Mouse (Mus musculus) small intestine, adult 2 months (tissue): ENCODE measurements around the gene Piezo1. TPM values are rescaled to one million over a fixed set of nuclear protein-coding genes. Genes with fewer than 3 reads are reported as not detected.
A peak's percentile ranks its signal among the peaks of the same experiment; 100 is the strongest.
"Not testable (repeated sequence)": the region's sequence is repeated elsewhere in the genome, so short reads cannot be mapped to it uniquely, and the experiment has no call there.

Experiments
- H3K27ac ChIP-seq: fragments of 200-500 bp; 2 replicates; pipeline ENCODE4 v1.5.1; 2012; ENCODE audit warnings: low read depth, low read length, control low read depth, inconsistent platforms; ENCODE audit not compliant: insufficient read depth
- H3K27me3 ChIP-seq: fragments of 200-500 bp; 2 replicates; pipeline ENCODE4 v1.6.1; 2012; ENCODE audit warnings: mild to moderate bottlenecking, moderate library complexity, low read length, inconsistent platforms; ENCODE audit not compliant: control insufficient read depth, insufficient read depth
- H3K36me3 ChIP-seq: fragments of 200-500 bp; 2 replicates; pipeline ENCODE4 v1.6.1; 2012; ENCODE audit warnings: mild to moderate bottlenecking, low read length, control low read depth, inconsistent platforms; ENCODE audit not compliant: control insufficient read depth, insufficient read depth
- H3K4me1 ChIP-seq: fragments of 200-500 bp; 2 replicates; pipeline ENCODE4 v1.6.1; 2012; ENCODE audit warnings: low read length, inconsistent platforms, mixed read lengths; ENCODE audit not compliant: control insufficient read depth, insufficient read depth, insufficient read length
- H3K4me3 ChIP-seq: fragments of 200-500 bp; 2 replicates; pipeline ENCODE4 v1.5.1; 2012; ENCODE audit warnings: low read depth, mild to moderate bottlenecking, control low read depth, inconsistent platforms, low read length, moderate library complexity
- CTCF ChIP-seq: fragments of 200-500 bp; IDR thresholded peaks from 2 replicates; pipeline ENCODE4 v1.5.1; 2012; ENCODE audit warnings: low read depth, mild to moderate bottlenecking, control low read depth, inconsistent platforms, low read length, moderate library complexity, mixed read lengths; ENCODE audit not compliant: insufficient replicate concordance, insufficient read length; ENCODE audit errors: extremely low read depth
- POLR2A ChIP-seq: fragments of 200-500 bp; IDR thresholded peaks from 2 replicates; pipeline ENCODE4 v1.6.1; 2012; ENCODE audit warnings: low read depth, mild to moderate bottlenecking, control low read depth, inconsistent platforms, low read length, moderate library complexity
- WGBS: fragments of 180-500 bp; shearing (Covaris S2); methylation state at CpG from one replicate; pipeline ENCODE4 v1.1.7; 2018; 5-methylcytosine and 5-hydroxymethylcytosine counted together
- polyA plus RNA-seq: library from polyadenylated mRNA; depleted of rRNA; stranded (reverse); fragments of >200 nt; gene quantifications from 2 replicates; pipeline ENCODE4 v1.2.3, GENCODE M21; 2012

The Piezo1 gene
- polyA plus RNA-seq, 1 experiment = 36.4 TPM

DNA sequence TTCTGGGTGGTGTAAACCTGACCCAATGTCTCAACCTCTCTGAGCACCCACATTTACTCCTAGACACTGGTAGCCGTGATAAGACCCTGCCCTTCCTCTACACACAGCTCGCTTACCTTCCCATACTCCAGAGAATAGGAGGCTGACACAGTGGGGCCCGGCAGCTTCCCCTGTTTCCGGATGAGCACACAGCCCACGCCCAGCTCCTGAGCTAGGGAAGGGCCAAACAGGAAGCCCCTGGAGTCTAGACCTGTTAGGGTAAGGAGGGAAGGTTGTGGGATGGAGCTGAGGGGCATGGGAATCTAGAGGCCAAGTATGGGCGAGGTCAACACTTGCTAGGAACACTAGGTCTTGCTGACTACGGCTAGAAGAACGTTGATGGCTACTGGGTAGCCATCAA, 24.2 kb upstream of the Piezo1 start:
- H3K27me3 ChIP-seq = no peaks in the 10 kb centered on the region
- H3K36me3 ChIP-seq = peaks cover 19% of the 10 kb centered on the region
- WGBS = 33% methylated on average over 8 of the region's 8 CpGs
- peak overlapping the region; percentile 97 for H3K27ac ChIP-seq
- peaks cover 30% of the 10 kb centered on the region for H3K4me1 ChIP-seq
- no peak for TF ChIP-seq CTCF
- TF ChIP-seq POLR2A = no peak
- H3K4me3 ChIP-seq = peak overlapping the region; percentile 87

DNA sequence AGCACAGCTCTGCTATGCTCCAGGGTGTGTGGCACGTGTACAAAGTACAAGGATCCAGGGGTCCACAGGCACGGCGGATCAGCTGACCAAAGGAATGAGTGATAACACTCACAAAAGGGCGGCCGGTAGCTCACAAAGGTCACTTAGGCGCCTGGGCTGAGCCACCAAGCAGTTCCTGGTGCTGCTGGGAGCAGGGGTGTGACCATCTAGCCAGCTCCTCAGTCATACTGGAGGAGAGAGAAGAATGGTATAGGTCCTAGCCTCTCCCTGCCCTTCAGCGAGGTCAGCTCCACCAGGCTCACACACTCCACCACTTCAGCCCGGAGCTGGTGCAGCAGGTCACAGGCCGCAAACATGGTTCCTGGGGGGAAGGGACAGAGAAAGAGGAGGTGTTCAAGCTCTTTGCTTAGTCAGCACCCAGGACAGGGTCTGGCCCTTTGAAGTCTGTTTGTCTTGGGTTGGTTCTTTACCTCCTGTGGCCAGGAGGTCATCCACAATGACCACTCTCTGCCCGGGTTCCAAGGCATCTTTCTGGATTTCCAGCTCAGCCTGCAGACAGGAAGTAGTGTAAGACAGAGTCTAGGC, 23.6 kb upstream of the Piezo1 start:
- WGBS = 20% methylated on average over 10 of the region's 10 CpGs
- H3K27ac ChIP-seq = peak overlapping the region; percentile 97
- peaks cover 30% of the 10 kb centered on the region for H3K4me1 ChIP-seq
- TF ChIP-seq POLR2A (peak; percentile 81), CTCF (no peak)
- H3K36me3 ChIP-seq = peaks cover 20% of the 10 kb centered on the region
- peak overlapping the region; percentile 87 for H3K4me3 ChIP-seq
- no peaks in the 10 kb centered on the region for H3K27me3 ChIP-seq

DNA sequence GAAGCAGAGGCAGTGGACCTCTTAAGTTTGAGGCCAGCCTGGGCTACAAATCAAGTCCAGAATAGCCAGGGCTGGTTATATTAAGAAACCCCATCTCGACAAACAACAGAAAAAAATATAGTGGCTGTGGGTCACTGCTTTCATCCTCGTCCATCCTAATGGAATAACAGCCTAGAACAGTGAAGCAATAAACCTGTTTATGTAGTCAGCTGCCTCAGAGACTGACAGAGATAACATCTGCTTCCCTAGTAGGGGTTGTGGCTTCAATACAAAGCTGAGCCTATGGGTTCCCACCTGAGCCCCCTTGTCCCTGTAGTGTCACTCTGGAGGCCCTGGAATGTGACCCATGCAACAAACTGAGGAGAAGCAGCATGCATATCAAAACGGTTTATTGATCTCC, 23.1 kb upstream of the Piezo1 start:
- peak overlapping the region; percentile 91 for H3K27ac ChIP-seq
- H3K4me1 ChIP-seq = peaks cover 33% of the 10 kb centered on the region
- H3K36me3 ChIP-seq = peaks cover 20% of the 10 kb centered on the region
- no peak overlapping the region for H3K4me3 ChIP-seq
- H3K27me3 ChIP-seq = no peaks in the 10 kb centered on the region
- WGBS = 21% methylated on average over 3 of the region's 3 CpGs
- TF ChIP-seq POLR2A (no peak), CTCF (no peak)

DNA sequence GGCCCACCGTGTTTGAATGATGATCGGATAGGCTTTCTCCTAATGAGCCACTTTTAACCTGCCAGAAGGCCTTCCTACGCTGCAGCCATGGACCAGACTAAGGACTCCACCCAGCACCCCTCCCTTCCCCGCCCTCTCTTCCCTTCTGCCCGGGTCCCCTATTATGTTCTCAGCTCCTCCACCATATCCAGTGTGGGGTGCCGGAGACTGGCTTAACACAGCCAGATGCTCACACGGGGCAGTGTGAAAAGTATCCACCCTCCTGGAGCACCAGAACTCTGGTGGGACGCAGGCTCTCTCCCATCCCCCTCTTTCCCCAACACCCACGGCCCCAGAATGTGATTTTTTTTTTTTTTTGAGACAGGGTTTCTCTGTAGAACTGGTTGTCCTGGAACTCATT, 22.4 kb upstream of the Piezo1 start:
- Histone ChIP-seq H3K27me3 (no peaks in the 10 kb centered on the region), H3K4me1 (peaks cover 37% of the 10 kb centered on the region), H3K27ac (peak overlapping the region; percentile 91), H3K4me3 (no peak overlapping the region), H3K36me3 (peaks cover 20% of the 10 kb centered on the region)
- 59% methylated on average over 9 of the region's 9 CpGs for WGBS
- TF ChIP-seq CTCF = no peak
- TF ChIP-seq POLR2A = no peak

DNA sequence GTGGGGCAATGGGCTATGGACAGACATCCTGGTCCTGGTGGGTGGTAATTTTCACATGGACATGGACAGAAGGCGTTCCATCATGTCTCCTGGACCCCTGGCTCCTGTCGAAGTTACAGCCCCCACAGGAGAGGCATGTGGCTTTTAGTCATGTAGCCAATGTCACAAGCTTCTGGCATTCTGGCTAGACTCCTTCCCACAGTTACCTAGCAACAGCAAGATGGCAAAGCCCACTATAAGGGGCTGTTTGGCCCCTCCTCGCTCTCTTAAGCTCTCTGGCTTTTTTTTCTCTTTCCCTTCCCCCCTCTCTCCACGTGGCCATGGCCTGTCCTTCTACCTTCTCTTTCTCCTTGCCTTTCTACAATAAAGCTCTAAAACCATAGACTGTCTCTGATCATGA, 22.0 kb upstream of the Piezo1 start:
- not testable (repeated sequence) for H3K27me3 ChIP-seq, H3K4me3 ChIP-seq
- Histone ChIP-seq H3K36me3 (peaks cover 20% of the 10 kb centered on the region), H3K4me1 (peaks cover 37% of the 10 kb centered on the region), H3K27ac (peak overlapping the region; percentile 91; the same call in 1 of the 2 replicates)
- WGBS = 62% methylated on average over 4 of the region's 4 CpGs

DNA sequence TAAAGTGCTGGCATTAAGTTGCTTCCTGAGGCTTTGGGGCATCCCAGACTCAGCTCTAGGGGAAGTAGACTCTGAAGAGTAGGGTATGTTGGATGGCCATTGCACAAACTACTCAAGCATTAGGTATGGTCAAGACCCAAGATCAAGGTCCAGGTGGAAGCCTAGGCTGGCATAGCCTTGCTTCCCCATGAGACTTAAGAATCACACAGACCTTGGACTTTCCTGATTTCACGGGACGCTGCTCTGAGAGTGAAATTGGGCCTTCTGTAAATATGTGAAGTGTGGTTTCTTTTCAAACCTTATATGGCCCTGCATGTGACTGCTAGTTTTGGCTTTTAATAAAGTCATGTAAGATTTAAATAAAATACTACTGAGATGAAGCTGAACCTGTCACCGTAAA, 21.6 kb upstream of the Piezo1 start:
- Histone ChIP-seq H3K4me3 (no peak overlapping the region), H3K4me1 (peaks cover 37% of the 10 kb centered on the region), H3K27me3 (no peaks in the 10 kb centered on the region), H3K27ac (peak overlapping the region; percentile 91; the same call in 1 of the 2 replicates), H3K36me3 (peaks cover 20% of the 10 kb centered on the region)
- 61% methylated on average over 3 of the region's 3 CpGs for WGBS
- TF ChIP-seq POLR2A (no peak), CTCF (no peak)

DNA sequence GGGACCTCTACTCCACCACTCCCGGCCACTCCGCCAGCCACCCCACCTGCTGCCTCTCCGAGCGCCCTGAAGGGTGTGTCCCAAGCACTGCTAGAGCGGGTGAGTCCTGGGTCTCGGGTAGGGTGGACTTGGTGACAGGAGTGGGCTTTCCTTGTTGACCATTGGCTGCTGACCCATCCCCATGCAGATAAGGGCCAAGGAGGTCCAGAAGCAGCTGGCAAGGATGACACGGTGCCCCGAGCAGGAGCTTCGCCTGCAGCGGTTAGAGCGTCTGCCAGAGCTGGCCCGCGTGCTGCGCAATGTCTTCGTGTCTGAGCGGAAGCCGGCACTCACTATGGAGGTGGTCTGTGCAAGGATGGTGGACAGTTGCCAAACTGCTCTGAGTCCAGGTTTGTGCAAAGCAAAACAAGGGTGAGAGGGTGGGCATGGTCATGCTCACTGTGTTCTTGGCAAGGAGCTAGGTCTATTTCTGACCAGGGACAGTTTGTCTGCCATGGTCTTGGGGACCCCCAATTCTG, 20.7 kb upstream of the Piezo1 start:
- peaks cover 36% of the 10 kb centered on the region for H3K4me1 ChIP-seq
- whole genome bisulfite sequencing = 89% methylated on average over 17 of the region's 17 CpGs
- peaks cover 20% of the 10 kb centered on the region for H3K36me3 ChIP-seq
- H3K27ac ChIP-seq = no peak overlapping the region
- no peaks in the 10 kb centered on the region for H3K27me3 ChIP-seq
- TF ChIP-seq CTCF (no peak), POLR2A (no peak)
- no peak overlapping the region for H3K4me3 ChIP-seq

DNA sequence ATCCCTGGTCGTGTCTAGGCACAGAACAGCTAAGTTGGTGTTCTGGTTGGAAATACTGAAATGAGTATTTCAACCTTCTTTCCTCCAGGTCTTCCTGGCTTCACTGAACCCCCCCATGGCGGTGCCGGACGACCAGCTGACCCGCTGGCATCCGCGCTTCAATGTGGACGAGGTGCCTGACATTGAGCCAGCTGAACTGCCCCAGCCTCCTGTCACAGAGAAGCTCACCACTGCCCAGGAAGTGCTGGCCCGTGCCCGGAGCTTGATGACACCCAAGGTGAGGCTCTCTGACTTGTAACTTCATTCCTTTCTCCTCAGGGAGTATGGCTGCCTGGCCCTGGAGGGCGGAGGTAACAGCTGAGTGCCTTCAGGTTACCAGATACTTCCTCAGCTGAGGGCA, 20.0 kb upstream of the Piezo1 start:
- TF ChIP-seq POLR2A = no peak
- TF ChIP-seq CTCF = no peak
- Histone ChIP-seq H3K27me3 (no peaks in the 10 kb centered on the region), H3K4me1 (peaks cover 40% of the 10 kb centered on the region), H3K36me3 (peaks cover 20% of the 10 kb centered on the region), H3K27ac (no peak overlapping the region), H3K4me3 (no peak overlapping the region)
- 90% methylated on average over 11 of the region's 11 CpGs for WGBS
